Mouse (Mus musculus): ENCODE measurements at regions not wholly inside any gene's neighbourhood (a gene's known extent, or its start where the extent isn't known, plus 50 kb on each side); places are given as distances from the start of the nearest gene placed in this dataset.

- no peak for DNase-seq (ENCODE audit: low spot score in 2 of 2)
Measured at GRCm38 (mm10) chr13:41694749-41695419, 89.2 kb downstream of the Tmem170b start.

GRCm38 (mm10) chr13:41696767-41697445 lies 91.2 kb downstream of the Tmem170b start:
- DNase-seq (ENCODE audit: low spot score in 2 of 2), result no peak

- DNase-seq (ENCODE audit: low spot score in 2 of 2), result no peak
Measured at GRCm38 (mm10) chr13:41701345-41701744, 95.6 kb downstream of the Tmem170b start.

GRCm38 (mm10) chr13:41701829-41702231 lies 96.1 kb downstream of the Tmem170b start:
- DNase-seq (ENCODE audit: low spot score in 2 of 2), result no peak

- no peak for DNase-seq (ENCODE audit: low spot score in 2 of 2)
Measured at GRCm38 (mm10) chr13:41703196-41703595, 97.5 kb downstream of the Tmem170b start.

GRCm38 (mm10) chr13:41703618-41704017 lies 97.9 kb downstream of the Tmem170b start:
- DNase-seq (ENCODE audit: low spot score in 2 of 2), result no peak

GRCm38 (mm10) chr13:41704806-41705205 lies 99.1 kb downstream of the Tmem170b start:
- no peak for DNase-seq (ENCODE audit: low spot score in 2 of 2)

- no peak for DNase-seq (ENCODE audit: low spot score in 2 of 2)
Measured at GRCm38 (mm10) chr13:41705636-41706035, 99.9 kb downstream of the Tmem170b start.

- DNase-seq (ENCODE audit: low spot score in 2 of 2), result no peak
Measured at GRCm38 (mm10) chr13:41707811-41708210, 102.1 kb downstream of the Tmem170b start.

- DNase-seq (ENCODE audit: low spot score in 2 of 2), result no peak
Measured at GRCm38 (mm10) chr13:41709071-41709470, 103.4 kb downstream of the Tmem170b start.

GRCm38 (mm10) chr13:41709475-41710227 lies 103.9 kb downstream of the Tmem170b start:
- DNase-seq (ENCODE audit: low spot score in 2 of 2), result peak; percentile 95 to 96

- no peak for DNase-seq (ENCODE audit: low spot score in 2 of 2)
Measured at GRCm38 (mm10) chr13:41712616-41713015, 106.9 kb downstream of the Tmem170b start.
